Mouse (Mus musculus): ENCODE measurements around the gene Cnpy4. TPM values are rescaled to one million over a fixed set of nuclear protein-coding genes. Genes with fewer than 3 reads are reported as not detected.
A peak's percentile ranks its signal among the peaks of the same experiment; 100 is the strongest.

The Cnpy4 gene
- total and polyA plus RNA-seq, 2 experiments, result 1.3 to 4.9 TPM

- peak; percentile 92 for DNase-seq (ENCODE audit: extremely low read depth, low read depth, low spot score)
- Histone ChIP-seq H3K79me2 (ENCODE audit: control insufficient read depth, insufficient read depth, low read length) (no peaks in the 10 kb centered on the region), H3K27ac (replicated peaks; ENCODE audit: insufficient read depth, low read depth, low read length) (peak within 1 kb of the TSS; percentile 39), H3K27me3 (ENCODE audit: control insufficient read depth, insufficient read depth, low read length) (no peaks in the 10 kb centered on the region), H3K9ac (ENCODE audit: low read depth, low read length) (peak within 1 kb of the TSS; percentile 76), H3K36me3 (ENCODE audit: control insufficient read depth, insufficient read depth, low read length) (no peaks in the 10 kb centered on the region), H3K4me1 (ENCODE audit: control insufficient read depth, insufficient read depth, low read length) (peaks cover 7% of the 10 kb centered on the region; the same call in 1 of the 2 replicates), H3K4me3 (ENCODE audit: insufficient read depth, low read depth, low read length) (peak within 1 kb of the TSS; percentile 59)
- 6% methylated on average over 54 of the region's 54 CpGs for WGBS
- TF ChIP-seq CTCF (IDR thresholded peaks at IDR 0.05; ENCODE audit: low read depth, low read length), result no peak
- 0 out of 2 replicates have a peak, but pooled peaks have one; percentile 47 for TF ChIP-seq POLR2A (IDR thresholded peaks at IDR 0.05; ENCODE audit: extremely low read depth, insufficient read depth, low read length)
These were observed 6.8 kb downstream of the Cnpy4 start, which contains the start of gene Mblac1 for GRCm38 (mm10) chr5:138193771-138194727. Gene Mblac1, plus strand, starts transcription at chr5:138194314.

- H3K4me3 ChIP-seq (ENCODE audit: insufficient read depth, low read depth, low read length), result peak overlapping the region; percentile 59
- DNase-seq (ENCODE audit: extremely low read depth, low read depth, low spot score), result no peak
- WGBS, result 23% methylated on average over 29 of the region's 29 CpGs
- TF ChIP-seq POLR2A (IDR thresholded peaks at IDR 0.05; ENCODE audit: extremely low read depth, insufficient read depth, low read length) (no peak), CTCF (IDR thresholded peaks at IDR 0.05; ENCODE audit: low read depth, low read length) (no peak)
- H3K27me3 ChIP-seq (ENCODE audit: control insufficient read depth, insufficient read depth, low read length), result no peaks in the 10 kb centered on the region
- H3K9ac ChIP-seq (ENCODE audit: low read depth, low read length), result peak overlapping the region; percentile 76
- peak overlapping the region; percentile 39; the same call in 1 of the 2 replicates for H3K27ac ChIP-seq (replicated peaks; ENCODE audit: insufficient read depth, low read depth, low read length)
- peaks cover 7% of the 10 kb centered on the region; the same call in 1 of the 2 replicates for H3K4me1 ChIP-seq (ENCODE audit: control insufficient read depth, insufficient read depth, low read length)
- H3K79me2 ChIP-seq (ENCODE audit: control insufficient read depth, insufficient read depth, low read length), result no peaks in the 10 kb centered on the region
- no peaks in the 10 kb centered on the region for H3K36me3 ChIP-seq (ENCODE audit: control insufficient read depth, insufficient read depth, low read length)
These were observed 7.6 kb downstream of the Cnpy4 start for GRCm38 (mm10) chr5:138194755-138195345.

DNA sequence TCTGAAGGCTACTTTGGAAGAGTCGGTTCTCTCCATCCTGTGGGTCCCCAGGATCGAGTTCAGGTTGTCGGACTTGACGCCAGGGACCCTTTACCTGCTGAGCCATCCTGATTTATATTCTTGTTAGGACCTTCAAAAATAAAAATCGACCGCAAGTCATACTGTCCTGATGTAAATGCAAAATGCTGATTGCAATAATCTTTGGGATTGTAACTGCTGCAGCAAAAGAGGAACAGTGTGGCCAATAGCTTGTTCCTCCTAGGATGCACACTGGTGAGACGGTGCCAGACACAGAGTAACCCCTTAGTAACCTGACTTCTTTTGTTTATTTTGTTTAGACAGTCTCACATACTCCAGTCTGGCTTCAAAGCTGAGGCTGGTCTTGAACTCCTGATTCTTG, 8.2 kb downstream of the Cnpy4 start:
- DNase-seq (ENCODE audit: extremely low read depth, low read depth, low spot score), result no peak
- Histone ChIP-seq H3K36me3 (ENCODE audit: control insufficient read depth, insufficient read depth, low read length) (no peaks in the 10 kb centered on the region), H3K4me3 (ENCODE audit: insufficient read depth, low read depth, low read length) (no peak overlapping the region), H3K9ac (ENCODE audit: low read depth, low read length) (no peak overlapping the region), H3K27ac (replicated peaks; ENCODE audit: insufficient read depth, low read depth, low read length) (no peak overlapping the region), H3K27me3 (ENCODE audit: control insufficient read depth, insufficient read depth, low read length) (no peaks in the 10 kb centered on the region), H3K79me2 (ENCODE audit: control insufficient read depth, insufficient read depth, low read length) (no peaks in the 10 kb centered on the region), H3K4me1 (ENCODE audit: control insufficient read depth, insufficient read depth, low read length) (peaks cover 7% of the 10 kb centered on the region; the same call in 1 of the 2 replicates)
- 79% methylated on average over 7 of the region's 7 CpGs for WGBS
- no peak for TF ChIP-seq POLR2A (IDR thresholded peaks at IDR 0.05; ENCODE audit: extremely low read depth, insufficient read depth, low read length)
- no peak for TF ChIP-seq CTCF (IDR thresholded peaks at IDR 0.05; ENCODE audit: low read depth, low read length)

DNA sequence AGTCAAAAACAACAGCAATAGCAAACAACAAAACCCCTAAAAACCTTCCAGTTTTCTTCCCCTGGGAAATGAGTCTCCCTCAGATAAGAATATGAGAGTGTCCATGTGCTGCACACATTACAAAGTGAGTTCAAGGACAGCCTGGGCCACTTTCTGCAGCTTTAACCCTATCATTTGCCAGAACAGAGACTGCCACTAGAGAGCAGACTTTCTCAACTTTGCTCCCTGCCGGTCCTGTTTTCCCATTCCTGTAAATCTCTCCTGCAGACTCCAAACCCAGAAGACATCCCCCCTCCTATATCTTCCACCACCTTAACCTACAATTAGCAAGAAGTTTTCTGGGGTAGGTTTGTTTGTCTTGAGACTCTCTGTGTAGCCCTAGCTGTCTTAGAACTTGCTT, 12.3 kb downstream of the Cnpy4 start:
- TF ChIP-seq CTCF (IDR thresholded peaks at IDR 0.05; ENCODE audit: low read depth, low read length) (peak; percentile 28; the same call in 1 of the 2 replicates), POLR2A (IDR thresholded peaks at IDR 0.05; ENCODE audit: extremely low read depth, insufficient read depth, low read length) (no peak)
- Histone ChIP-seq H3K4me1 (ENCODE audit: control insufficient read depth, insufficient read depth, low read length) (peaks cover 5% of the 10 kb centered on the region; the same call in 1 of the 2 replicates), H3K79me2 (ENCODE audit: control insufficient read depth, insufficient read depth, low read length) (no peaks in the 10 kb centered on the region), H3K27me3 (ENCODE audit: control insufficient read depth, insufficient read depth, low read length) (no peaks in the 10 kb centered on the region), H3K4me3 (ENCODE audit: insufficient read depth, low read depth, low read length) (no peak overlapping the region), H3K36me3 (ENCODE audit: control insufficient read depth, insufficient read depth, low read length) (no peaks in the 10 kb centered on the region), H3K9ac (ENCODE audit: low read depth, low read length) (no peak overlapping the region), H3K27ac (replicated peaks; ENCODE audit: insufficient read depth, low read depth, low read length) (no peak overlapping the region)
- DNase-seq (ENCODE audit: extremely low read depth, low read depth, low spot score), result peak; percentile 39
- 4% methylated on average over 1 of the region's 1 CpGs for WGBS

- 92% methylated on average over 3 of the region's 3 CpGs for WGBS
- H3K9ac ChIP-seq (ENCODE audit: low read depth, low read length), result no peak overlapping the region
- H3K4me3 ChIP-seq (ENCODE audit: insufficient read depth, low read depth, low read length), result no peak overlapping the region
- TF ChIP-seq POLR2A (IDR thresholded peaks at IDR 0.05; ENCODE audit: extremely low read depth, insufficient read depth, low read length) (no peak), CTCF (IDR thresholded peaks at IDR 0.05; ENCODE audit: low read depth, low read length) (no peak)
- no peak overlapping the region for H3K27ac ChIP-seq (replicated peaks; ENCODE audit: insufficient read depth, low read depth, low read length)
- no peaks in the 10 kb centered on the region for H3K79me2 ChIP-seq (ENCODE audit: control insufficient read depth, insufficient read depth, low read length)
- H3K36me3 ChIP-seq (ENCODE audit: control insufficient read depth, insufficient read depth, low read length), result no peaks in the 10 kb centered on the region
- H3K27me3 ChIP-seq (ENCODE audit: control insufficient read depth, insufficient read depth, low read length), result no peaks in the 10 kb centered on the region
- DNase-seq (ENCODE audit: extremely low read depth, low read depth, low spot score), result no peak
- no peaks in the 10 kb centered on the region for H3K4me1 ChIP-seq (ENCODE audit: control insufficient read depth, insufficient read depth, low read length)
These were observed 14.8 kb downstream of the Cnpy4 start for GRCm38 (mm10) chr5:138202086-138202485.
